Mouse (Mus musculus) gastrocnemius, adult 8-10 months (tissue): ENCODE measurements around the gene Neurod2. TPM values are rescaled to one million over a fixed set of nuclear protein-coding genes. Genes with fewer than 3 reads are reported as not detected.

ENCODE experiments used
- DNase-seq, 2 experiments: peaks; one replicate each; pipeline ENCODE4 v3.0.0; 2022; ENCODE audit warnings: low spot score in 2 of 2
- total RNA-seq, 4 experiments: library from RNA; stranded (reverse); gene quantifications; 2 replicates each; pipeline ENCODE4 v1.2.4; 2022

The Neurod2 gene
- total RNA-seq, 4 experiments from 2014 or later: not detected

DNA sequence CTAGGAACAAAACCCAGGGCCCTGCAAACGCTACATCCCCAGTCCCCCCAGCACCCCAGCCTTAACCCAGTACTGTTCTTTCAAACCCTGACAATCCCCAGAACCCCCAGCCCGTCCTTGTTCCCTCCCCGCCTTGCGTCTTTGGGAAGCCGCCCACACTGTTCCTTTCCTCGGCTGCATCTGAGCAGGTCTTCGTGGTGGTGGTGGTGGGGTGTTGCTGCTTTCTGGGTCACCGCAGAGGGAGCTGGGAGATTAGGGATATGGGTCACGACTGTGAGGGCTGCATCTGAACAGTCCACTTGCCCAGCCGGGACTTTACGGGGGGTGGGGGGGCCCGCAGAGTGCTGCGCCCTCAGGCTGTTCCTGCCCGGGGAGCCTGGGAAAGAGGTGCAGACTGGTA lies 25.0 kb upstream of the Neurod2 start:
- DNase-seq: no peak

DNA sequence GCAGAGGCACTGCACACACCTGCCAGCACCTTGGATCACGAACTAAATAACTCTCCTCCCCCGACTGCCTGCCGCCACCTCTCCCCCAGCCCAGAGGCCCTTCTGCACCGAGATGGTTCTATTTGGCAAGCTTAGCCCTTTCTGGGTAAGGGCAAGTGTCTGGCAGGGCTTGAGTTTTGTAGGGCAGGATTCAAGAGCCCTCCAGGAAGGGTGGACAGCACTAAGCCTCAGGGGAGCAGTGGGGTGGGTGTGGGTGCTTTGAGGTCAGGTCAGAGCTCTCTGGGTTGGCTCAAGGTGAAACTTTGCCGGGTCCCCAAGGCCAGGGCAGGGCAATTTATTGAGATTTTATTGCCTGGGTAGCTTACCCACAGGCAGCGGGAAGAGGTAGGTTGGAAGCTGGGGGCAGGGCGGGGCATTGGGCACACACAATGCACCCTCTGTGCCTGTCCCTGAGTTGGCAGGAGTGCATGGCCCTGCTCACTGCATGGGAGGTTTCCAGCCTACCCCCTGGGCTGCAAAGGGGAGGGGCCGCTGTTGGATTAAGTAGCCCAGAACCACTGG lies 24.3 kb upstream of the Neurod2 start:
- no peak for DNase-seq

DNA sequence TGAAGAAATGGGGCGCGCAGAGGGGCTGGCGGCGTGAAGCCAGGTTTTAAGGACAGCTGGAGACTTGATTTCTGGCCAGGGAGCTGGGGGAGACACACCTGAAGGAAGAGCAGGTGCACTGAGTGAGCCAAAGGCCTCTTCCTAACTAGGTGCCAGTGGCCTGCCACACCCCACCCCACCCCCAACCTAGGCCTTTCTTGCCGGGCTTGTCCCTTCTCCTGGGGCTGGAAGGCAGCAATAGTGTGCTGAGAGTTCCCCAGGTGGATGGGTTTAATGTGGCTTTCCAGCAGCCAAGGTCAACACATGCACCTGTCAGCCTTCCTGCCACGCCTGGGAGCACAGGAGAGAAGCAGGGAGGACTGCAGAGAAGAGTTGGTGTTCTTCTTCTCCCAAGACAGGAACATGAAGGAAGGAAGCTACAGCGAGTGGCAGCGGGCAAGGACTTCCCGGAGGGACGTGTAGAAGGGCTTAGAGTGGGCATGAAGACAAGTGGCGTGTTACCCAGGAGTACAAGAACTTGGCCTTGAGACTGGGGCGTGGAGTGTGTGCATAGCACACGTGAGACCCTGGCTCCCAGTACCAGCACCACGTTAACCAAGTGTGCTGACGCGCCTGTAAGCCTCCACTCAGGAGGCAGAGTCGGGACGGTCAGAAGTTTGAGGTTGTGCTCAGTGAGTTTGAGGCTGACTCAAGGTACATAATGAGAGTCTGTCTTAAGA lies 23.0 kb upstream of the Neurod2 start:
- no peak for DNase-seq

DNA sequence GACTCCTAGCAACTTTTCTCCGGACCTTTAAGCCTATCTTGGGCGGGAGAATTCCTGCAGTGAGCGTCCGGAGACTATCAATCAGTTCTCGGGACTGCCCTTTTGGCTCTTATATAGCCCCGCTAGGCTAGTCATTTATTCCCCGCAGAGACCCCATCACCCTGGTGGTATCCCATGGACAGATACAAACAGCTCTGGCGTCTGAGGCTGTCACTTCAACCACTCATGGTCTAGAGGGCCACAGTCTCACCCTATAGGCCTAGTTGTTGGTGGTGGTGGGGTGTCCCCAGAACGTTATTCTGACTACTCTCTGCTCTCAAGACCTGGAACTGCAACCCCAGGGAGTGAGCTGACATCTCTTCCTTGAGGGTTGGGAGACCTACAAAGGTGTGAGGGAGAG lies 19.9 kb upstream of the Neurod2 start:
- DNase-seq: no peak

DNA sequence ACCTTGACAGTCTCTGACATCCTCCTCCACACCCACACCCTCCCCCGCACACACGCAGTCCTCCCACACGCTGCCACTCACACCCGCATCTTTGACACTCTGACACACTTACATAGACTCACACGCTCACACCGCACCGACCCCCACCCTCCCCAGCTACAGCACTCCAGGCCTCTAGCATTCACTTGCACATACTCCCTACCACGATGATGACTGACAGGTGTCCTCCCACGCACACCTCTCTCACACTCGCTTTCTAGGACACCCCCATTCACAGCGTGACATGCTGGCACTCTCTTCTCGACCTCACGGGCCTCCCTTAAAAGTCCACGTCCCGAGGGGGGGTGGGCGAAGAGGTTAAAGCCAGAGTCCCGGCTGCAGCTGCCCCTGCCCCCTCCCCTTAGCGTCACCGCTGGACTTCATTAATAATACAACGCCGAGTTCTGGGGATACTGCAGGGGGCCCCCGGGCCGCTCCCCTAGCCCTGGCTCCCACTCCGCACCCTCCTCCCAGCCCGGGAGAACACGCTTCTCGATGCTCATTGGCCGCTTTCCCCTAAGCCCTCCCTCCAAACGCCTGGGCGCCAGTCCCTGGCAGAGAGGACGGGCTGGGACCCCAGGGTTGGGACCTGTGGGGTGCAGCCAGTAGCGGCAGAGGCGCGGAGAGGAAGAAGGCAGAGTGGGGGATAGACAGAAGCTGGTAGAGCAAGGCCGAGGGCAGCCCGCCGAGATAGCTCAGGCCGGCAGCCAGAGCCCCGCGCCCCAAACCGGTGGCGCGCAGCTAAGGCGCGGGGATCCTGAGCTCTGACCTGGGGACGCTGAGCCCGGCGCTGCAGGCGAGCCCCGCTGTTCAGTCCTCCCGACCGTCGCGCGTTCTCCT lies 18.9 kb upstream of the Neurod2 start, which contains the start of gene Ppp1r1b:
Gene Ppp1r1b, plus strand, starts transcription at position 322 of the 879 bp plus-strand sequence.
- no peak for DNase-seq

DNA sequence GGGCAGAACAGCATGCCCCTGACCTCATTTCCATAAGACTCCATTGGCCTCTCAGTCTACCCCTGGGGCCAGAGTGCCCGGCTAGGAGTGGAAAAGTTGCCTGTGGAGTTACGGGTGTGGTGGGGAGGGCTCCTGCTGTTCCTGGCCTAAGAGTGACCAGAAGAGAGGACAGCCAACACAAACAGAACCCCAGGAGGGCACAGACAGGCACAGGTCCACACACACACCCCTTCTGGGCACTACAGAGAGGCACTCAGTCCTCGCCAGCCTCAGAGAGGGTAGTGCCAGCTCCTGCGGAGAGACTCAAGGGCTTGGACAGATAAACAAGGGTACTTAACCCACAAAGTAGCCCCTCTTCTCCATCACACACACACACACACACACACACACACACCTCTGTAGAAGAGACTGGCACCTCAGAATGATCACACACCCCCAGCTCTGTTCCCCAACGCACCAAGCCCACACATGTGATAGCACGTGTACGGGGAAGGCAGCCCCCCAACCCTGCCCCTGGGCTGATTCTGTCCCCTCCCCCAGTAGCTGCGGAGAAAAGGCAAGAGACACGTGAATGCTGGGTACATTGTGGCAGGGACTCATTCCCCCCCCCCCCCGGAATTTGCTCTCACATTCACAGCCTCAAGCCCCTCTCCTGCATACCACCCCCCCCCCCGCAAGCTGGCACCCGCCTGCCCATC lies 18.1 kb upstream of the Neurod2 start:
- no peak for DNase-seq

DNA sequence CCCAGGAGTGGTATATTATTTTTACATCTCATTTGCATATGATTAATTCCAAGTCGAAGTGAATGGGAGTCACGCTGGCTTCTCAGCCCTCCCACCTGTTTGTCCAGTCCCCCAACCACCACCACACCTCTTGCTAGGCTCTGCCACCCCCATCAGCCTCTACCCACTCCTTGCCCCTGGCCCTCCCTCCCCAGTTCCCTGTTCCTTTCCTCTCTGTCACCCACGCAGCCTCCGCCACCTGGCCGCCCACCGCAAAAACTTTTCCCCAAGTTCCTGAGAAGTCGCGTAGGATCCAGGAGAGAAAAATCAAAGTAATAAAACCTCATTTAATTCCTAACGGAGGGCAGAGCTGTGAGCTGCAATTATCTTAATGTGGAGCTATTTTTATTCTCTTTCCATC lies 16.7 kb upstream of the Neurod2 start:
- no peak for DNase-seq

DNA sequence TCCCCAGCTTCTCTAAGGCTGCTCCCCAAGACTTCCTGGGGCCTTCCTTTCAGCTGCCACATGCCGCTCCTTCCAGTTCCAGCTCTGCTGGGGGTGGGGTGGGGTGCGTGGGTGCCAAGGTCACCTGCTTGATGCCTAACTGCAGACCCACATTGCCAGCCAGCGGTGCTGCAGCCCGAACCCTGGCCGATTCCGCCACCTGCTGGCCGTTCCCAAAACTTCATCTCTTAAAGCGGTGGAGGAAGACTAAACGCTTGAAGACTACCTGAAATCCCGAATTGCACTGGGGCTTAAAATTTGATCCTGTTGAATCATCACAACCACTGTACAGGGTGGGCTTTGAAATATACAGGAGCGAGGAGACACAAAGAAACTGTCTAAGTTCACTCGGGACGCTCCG lies 15.8 kb upstream of the Neurod2 start:
- peak in 1 of 2 experiments; percentile 49 for DNase-seq

DNA sequence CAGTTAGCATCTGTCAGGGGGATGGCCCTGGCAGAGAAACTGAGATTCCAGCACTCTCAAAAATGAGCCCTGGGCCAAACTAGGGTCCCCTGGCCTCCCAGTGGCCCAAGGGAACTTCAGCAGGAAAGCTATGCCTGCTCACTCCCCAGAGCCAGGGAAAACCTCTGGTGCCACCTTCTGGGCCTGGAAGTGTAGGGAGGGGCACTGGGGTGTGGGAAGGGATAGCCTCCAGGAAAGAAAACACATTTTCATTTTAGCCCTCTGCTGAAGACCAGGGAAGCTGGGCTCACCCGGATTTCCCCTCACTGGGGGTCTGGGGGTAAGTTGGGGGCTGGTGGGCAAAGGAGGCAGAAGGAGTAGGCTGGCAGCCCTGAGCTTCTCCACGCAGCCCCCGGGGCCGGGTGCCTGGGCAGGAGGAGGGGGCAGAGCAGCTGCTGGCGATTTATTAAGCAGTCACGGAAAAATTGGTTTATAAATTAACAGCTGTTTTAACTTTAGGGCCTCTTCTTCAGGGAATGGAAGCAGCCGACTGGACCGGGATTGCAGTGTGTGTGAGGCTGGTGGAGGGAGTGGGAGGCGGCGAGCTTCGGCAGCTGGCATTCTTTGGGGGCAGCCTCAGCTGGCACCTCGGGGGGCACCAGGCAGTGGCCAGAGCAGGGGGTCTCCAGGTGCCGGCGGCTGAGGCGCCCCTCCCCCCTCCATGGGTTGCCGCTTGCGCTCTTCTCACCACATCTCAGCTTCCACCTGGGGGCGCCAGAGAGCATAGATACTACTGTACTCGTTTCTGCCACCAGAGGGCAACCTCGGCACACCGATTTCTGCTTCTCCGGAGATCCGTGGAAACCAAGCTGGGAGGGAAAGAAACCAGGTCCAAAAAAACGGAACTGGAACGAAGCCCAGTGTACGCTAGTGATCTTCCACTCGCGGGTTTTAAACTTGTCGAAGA lies 12.8 kb upstream of the Neurod2 start:
- DNase-seq: peak; percentile 89 to 92

DNA sequence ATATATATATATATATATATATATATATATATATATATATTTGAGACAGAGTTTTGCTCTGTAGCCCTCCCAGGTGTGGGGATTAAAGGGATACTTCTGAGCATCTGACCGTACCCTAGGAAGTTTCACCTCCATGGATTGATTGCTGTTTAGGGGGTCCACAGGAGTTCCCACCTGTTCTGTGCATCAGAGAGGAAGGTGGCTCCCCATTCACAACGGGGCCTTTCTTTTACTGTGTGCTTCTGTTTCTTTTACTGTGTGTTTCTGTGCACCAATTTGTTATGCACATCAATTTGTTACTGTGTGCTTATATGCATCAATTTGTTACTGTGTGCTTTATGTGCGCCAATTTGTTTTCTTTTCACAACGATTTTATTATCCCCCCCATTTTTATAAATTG lies 11.7 kb upstream of the Neurod2 start:
- DNase-seq: no peak

DNA sequence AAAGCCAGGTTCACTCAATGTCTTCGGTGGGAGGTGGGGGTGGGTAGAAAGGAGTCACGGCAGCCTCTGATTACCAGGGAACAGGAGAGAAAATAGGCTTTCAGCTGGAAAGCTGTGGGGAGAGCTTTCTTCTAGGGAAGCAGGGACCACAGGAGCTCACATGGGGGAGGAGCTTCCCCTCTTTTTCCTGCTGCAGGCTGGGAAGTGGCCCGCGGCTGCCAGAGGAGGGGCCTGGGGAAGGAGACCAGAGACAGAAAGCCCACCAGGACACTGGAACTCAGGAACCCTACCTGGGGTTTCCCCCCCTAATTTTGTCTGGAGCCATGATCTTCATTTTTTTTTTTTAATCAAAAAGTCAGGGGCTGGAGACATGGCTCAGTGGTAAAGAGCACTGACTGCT lies 11.1 kb upstream of the Neurod2 start:
- DNase-seq: no peak

DNA sequence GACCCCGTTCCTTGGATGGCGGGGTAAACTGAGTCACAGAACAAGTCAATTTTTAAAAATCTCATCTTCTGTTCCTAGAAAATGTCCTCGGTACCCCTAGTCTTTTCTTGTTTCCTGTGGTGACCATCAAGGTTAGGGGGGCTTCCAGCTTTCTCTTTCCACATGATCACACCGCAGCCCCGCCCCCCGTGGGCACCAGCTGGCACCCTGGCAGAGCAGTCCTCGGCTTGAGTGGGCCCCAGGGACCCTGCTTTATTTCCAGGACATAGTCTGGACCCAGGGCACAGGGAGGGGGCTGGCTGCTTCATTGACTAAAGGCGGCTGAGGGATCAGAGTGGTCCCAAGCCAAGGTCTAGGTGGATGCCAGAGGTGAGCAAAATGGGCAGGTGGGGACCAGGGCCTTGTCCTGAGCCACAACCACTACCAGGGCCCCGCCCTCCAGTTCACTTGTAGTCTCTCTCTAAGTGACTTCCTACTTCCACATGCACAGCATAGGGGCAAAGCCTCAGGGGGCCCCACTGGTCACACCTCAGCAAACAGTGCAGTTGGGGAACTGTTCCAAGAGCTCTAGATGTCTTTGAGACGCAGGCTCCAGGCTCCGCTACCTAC lies 10.3 kb upstream of the Neurod2 start:
- no peak for DNase-seq

DNA sequence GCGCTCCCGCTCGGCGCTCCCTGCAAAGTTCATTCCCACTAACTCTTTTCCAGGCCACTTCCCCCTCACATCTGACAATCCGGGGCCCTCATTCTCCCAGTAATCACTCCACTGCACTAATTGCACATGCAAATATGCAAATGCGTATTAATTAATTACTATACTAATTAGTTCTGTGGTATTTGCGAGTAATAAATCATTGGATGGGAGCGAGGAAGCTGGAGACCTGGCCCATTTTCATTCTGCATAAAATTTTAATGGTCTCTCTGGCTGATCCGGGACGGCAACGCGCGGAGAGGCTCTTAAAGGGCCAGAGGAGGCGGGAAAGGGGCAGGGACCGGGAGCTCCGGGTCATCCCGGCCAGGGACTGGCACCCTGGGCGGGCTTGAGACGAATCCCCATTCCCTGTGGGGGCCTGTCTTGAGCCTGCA lies 9.6 kb upstream of the Neurod2 start:
- DNase-seq: no peak

DNA sequence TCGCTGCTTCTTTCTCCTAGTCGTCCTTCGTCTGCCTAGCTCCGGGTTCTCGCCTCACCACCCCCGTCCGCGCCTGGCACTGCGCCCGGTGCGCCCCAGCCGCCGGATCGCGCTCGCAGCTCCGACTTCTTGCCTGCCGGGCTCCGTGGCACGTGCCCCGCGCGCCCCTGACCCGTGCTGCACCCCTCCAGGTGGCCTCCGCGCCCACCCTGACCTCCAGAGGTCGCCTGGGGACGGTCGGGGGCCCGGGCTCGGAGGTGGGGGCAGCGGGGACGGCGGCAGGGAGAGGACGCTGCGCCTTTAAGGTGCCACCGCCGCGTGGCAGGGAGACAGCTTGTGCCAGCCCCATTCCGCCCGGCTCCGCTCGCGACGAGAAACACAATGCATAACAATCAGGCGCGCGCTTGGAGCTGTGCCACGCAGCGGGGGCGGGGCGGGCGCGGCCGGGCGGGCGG lies 9.1 kb upstream of the Neurod2 start:
- DNase-seq: no peak

DNA sequence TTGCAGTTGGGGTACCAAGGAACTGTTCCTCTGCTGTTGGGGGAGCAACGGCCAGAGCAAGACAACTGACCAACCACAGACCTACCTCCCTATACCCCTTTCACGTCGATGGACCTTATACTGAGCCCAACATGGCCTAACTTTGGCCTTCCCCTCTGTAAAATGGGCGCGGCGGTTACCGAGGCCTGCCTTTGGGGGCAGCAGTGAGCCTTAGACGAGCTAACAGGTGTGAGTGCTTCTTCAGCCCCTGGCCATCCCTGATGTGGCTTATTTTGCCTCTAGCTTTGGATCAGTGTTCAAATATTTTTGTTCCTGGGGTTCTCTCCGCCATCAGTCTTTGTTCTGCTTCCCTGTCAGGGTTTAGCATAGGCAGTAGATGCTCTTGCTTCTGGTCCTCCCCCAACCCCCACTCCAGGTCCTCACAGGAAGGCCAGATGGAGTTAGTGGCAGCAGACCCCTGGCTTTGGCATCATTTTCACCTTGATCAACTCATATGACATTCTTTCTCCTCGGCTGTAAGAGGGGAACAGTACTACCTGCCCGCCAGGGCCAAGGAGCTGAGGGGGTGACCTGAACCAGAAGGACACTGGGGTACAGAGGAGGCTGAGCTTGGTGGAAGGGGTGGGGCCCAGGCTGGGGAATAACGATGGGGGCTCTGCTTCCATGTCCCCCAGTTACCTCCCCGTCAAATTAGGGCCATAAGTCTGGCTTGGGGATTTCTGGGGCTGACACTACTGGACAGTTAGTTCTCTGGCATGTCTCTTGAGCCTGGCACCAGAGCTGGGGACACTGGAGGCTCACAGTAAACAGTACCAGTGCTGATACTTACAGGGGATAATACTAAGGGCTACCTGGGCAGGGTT lies 7.0 kb upstream of the Neurod2 start:
- DNase-seq: no peak

DNA sequence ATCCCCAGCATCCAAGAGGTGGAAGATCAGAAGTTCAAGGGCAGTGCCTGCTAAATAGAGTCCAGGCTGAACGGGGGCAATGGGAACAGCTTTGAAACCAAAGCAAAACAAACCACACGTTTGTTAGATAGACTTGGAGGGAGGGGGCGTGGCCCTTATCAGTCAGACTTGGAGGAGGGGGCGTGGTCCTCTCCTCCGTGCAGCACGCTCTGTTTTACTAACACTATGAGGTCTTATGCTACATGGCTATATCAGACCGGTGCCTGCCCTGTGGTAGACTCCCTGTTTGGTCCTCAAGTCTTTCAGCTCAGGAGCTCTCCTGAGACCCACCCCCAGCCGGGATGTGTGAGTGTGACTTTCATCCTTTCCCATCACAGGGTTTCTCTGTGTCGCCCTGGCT lies 5.8 kb upstream of the Neurod2 start:
- no peak for DNase-seq

DNA sequence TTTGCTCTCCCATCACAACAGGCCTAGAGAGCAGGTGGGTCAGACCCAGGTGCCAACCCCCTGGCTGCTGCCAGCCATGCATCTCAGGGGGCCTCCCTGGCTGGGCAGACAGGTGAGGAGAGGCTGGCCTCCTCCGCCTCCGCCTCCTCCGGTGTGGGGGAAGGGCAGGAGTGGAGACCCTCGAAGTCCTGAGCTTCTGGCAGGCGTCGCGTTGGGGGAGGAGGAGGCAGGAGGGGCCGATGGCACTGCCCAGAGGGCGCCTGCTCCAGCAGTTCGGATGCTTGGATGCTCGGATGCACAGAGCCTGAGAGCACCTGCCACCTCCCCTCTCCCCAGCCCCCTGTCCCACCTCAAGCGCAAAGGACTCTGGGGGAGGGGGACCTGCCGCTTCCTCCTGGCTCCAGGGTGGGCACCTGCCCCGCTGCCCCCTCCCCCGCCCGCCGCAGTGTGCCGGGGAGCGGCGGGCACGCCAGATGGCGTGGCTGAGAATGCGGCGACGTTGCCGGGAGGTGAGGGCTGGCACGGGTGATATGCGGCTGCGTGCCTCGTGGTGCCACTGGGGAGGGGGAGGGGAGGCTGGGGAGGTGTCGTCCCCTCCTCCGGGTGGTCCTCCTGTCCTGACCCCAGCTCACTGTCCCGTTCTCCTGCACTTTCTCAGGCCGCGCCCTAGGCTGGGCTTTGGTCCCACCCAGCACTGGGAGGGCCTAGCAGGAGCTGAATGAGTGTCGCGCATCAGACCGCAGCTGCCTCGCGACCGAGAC lies 4.7 kb upstream of the Neurod2 start:
- no peak for DNase-seq

DNA sequence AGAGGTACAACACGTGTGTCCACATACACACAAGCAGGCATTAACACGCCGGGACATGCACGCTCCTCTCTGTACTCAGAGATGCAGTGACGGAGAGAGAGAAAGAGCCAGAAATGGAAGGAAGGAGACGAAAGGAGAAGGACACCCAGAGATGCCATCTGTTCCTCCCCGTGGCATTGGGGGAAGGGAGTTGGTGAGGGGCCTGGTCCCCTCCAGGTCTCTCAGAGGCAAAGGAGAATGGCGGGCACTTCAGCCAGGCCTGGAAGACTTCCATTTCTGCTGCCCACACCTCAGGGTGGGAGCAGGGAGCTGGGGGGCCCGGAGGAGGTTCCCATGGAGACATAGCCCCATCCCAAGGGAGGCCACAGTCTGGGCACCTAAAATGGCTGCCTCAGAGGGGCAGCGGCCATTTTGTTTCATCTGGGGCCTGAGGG lies 3.8 kb upstream of the Neurod2 start:
- DNase-seq: no peak
